Mouse (Mus musculus): ENCODE results near the gene Kcnj10.
A peak's percentile ranks its signal among the peaks of the same experiment; 100 is the strongest.

Gene Kcnj10

DNA sequence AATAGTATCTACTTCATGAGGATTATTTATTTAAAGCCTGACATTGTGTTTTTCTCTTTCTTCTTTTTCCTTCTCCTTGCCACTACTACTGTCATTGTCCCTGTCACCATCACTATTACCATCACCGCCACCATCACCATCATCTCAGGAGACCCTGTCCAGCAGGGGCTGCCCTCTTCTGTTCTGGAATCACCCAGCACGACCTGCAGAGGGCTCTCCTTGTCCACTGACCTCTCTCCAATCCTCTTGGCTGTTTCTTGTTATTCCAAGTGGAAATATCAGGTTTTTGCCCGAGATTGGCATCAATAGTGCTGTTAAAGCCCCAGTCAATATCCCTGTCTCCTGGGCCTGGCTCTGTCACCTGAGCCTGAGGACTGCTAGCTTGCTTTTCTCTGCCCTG, 7.5 kb upstream of the Kcnj10 start:
- DNase-seq = no peak

DNA sequence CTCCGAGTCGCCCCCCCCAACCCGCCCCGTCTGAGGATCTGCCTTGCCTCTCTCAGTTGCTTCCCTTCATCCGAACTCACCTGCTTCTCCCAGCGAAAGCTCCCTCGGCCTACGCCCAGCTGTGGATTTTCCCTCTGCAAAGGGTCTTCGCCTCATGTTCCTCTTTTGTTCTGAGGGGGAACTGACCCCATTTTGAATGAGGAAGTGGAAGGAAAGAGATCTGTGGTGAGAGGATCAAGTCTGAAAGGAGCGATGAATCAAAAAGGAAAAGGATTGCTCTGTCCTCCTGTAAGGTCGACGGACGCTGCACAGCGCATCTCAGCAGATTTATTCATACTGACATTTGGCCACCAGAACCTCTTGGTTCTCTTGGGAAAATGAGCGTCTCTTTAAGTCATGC, 5.2 kb upstream of the Kcnj10 start:
- no peak for DNase-seq

DNA sequence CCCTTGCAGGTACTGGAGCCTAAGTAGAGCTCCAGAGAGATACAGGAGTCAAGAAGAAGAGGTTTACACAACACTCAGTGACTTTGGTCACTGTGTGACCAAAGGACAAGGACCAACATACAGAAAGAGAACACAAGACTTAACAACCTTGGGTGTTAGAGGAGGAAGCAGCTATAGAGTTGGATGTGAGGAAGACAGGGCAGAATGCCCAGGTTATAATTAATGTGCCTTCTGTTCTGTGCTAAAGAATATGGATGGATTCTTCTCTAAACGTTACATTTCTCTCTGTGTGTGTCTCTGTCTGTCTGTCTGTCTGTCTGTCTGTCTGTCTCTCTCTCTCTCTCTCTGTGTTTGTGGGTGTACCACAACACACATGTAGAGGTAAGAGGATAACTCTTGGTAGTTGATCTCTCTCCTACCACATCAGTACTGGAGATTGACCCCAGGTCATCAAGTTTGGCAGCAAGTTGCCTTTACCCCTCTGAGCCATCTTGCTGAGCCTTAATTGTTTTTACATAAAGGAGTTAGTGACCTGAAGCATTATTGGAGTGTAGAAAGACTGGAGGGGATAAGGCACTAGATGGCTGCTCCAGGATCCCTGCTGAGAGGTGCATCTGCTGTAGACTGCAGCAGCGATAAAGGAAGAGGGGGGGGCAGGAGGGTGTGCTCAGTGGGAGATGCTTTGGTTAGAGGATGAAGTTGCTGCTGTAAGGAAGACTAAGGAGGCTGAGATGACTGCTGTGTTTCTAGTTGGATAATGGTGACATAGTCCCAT, 3.4 kb upstream of the Kcnj10 start:
- no peak for DNase-seq

DNA sequence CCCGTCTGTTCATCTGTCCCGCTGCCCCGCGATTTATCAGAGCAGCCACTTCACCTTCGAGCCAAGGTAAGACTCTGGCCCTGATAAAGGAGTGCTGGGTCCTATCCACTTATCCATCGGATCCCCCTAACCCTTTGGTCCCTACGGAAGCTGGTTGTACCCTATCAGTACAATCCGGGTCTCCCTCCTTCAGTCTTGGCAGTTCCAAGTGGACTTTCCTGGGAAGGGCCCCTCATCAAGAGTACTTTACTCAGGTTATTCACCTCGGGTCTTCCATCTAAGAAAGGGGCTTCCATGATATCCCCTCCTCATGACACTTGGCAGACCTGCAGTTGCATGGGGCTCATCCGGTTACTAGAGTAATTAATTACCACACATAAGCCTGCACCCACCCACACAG, 376 bp downstream of the Kcnj10 start:
- no peak for DNase-seq

DNA sequence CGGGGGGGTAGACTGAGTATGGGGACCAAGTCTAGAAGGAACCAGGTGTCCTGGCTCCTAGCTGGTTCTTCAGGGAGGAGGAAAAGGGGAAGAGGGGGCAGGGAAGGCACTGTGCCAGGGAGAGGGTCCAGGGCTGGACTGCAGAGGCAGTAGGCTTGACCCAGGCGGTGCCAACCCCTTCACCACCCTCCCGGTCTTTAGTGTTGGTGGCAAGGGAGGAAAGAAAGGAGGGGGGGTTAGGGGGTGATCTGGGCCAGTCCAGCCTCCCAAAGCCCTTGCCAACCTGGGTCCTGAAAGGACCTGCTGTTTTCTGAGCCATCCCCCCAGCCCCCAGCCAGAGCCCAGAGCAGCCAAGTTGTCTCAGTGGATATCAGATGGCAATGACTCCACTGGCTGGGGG, 1.7 kb downstream of the Kcnj10 start:
- DNase-seq = no peak

DNA sequence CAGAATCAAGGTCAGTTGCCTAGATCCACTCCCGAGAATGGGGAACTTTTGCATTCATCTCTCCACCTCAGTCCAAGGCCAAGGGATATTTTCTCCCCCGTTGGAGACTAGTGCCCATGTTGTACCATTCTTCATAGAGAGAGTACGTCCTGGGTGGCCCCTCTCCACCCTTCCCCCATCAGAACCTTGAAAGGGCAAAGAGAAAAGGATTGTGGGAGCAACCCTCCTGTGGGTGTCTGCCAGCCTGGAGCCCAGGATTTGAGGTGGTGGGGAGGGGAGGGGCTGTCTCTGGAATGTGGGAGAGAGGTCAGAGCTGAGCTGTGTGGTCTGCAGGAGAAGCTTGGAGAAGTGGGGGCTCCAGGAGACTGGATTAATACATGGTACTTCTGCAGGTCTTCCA, 2.9 kb downstream of the Kcnj10 start:
- no peak for DNase-seq

DNA sequence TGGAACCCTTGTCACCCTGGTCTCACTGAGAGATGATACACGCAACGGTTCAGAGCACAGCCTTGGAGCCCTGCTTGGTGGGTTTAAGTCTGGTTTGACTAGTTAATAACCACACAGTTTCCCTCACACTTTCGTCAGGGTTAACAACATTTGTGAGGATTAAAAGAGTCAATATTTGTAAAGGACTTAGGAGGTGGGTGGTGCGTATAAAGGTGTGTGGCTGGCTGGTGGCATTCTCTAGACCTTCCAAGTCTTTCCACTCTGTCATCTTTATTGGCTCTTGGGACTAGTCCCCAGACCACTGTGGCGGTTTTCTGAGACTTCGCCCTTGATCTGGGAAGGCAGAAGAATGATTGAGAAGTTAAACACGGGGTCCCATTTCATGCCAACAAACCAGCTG, 3.8 kb downstream of the Kcnj10 start:
- DNase-seq = no peak

DNA sequence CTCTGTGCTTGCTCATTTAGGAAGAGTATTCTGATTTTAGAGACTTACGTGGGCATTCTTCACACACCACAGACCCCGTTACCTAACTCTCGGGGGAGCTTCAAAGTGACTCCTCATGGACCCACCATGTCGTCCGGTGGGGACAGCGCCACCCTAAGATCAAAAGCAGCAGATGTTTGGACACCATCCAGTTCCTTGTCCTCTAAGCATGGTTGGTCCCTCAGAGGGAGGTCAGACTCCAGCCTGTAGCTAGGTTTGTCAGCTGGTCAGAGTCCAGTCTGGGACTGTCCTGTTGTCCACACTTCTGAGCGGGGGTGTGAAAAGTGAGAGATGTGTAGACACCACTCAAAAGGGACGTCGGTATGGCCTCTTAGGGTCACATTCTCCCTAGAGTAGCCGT, 5.7 kb downstream of the Kcnj10 start:
- no peak for DNase-seq

DNA sequence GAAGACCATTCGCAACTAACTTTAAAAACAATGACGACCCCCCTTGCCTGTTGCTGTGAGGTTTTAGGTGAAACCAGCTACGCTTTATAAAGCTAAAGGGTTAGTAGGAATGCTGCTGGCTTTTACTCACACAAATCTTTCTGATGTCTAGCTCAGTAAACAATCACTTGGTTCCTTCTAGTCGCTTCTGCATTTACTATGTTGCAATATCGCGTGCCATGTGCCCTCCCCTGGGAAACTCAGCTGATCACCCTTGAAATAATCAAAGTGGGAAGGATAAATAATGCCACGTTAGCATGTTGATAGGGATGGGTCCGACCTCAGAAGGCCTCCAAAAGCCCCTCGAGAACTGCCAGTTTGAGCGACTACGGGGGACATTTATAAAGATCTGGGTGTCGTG, 6.4 kb downstream of the Kcnj10 start:
- no peak for DNase-seq

DNA sequence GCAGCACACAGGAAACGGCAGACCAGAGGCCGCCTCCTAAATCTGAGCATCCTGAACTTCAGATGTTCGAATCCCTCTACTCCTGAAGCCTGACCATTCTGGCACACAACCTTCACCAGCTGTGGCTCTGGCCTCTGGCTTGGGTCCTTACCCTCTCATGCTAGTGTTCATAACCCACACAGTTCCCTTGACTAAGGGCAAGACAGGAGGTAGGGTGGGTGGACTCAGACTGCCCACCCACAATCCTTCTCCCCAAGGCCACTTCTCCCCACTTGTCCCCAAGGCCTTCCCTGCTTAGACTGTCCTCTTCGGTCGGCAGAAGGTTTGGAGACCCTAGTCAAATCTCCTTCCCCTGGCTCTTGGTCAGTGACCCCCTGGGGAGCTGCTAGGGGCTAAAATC, 8.5 kb downstream of the Kcnj10 start:
- DNase-seq = no peak

DNA sequence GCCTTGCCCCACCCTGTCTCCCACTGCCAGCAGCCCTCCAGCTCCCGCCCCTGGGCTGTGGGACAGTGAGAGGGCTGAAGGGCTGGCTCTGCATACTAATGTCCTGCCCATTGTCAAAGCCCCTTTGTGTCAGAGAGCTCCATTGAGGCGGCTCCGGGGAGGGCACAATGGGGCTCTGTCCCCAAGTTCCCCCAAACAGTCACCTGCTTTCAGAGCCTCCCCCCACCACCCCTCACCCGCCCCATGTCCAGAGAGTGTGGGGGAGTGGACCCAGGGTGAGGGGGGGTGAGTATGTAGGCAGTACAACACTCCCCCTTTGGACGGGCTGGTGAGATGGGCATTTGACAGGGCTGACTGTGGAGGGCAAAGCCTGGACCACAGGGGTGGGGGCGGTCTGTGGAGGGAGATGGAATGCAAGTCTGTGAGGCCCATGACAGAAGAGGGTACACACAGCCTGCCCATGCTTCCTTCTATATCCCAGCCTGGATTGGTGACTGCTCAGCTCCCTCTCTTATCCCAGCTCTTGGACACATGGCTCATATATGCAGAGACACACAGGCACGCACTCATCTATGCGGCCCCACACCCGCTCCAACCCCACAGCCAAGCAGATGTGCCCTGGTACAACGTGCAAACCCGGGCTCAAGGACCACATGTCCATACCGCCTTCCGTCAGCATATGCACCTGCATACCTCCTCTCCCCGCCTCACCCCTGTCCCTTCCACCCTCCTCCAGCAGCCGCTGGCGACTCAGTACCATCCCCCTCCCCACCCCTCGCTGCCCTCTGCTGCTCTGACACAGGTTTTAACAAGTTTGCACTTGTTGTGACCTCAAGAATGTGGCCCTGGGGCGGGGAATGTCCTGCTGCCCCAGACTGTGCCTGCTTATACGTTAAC, 9.2 kb downstream of the Kcnj10 start:
- DNase-seq = no peak

DNA sequence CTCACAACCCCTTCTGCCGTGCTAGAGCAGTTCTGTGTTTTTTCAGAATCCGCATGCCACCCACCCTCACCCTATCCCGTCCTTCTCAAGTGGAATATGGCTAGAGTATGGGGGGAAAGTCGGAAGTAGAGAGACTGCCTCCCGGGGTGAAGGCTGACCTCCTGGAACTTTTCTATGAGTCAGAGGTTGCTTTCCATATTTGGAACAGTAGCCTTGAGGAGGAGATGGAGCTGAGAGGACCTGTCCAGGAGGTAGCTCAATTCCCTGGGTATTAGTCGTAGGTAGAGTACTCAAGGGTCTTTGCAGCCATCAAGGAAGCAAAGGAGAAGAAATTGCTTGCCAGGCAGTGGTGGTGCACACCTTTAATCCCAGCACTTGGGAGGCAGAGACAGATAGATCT, 11.0 kb downstream of the Kcnj10 start:
- no peak for DNase-seq

DNA sequence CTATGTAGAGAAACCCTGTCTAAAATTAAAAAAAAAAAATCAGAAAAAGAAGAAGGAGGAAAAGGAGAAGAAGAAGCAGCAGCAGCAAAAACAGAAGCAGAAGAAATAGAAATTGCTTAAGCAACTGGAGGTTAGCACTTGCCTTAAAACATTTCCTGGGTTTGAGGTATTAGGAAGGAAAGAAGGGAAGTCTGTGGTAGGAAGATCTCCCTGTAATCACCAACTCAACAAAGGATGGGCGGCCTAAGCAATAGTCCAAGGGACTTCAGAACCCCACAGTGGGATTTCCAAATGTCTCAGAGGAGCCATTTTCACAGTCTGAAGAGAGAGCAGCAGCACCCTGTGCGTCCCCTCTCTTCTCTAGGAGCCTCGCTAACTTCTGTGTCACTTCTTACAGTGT, 11.4 kb downstream of the Kcnj10 start:
- no peak for DNase-seq

DNA sequence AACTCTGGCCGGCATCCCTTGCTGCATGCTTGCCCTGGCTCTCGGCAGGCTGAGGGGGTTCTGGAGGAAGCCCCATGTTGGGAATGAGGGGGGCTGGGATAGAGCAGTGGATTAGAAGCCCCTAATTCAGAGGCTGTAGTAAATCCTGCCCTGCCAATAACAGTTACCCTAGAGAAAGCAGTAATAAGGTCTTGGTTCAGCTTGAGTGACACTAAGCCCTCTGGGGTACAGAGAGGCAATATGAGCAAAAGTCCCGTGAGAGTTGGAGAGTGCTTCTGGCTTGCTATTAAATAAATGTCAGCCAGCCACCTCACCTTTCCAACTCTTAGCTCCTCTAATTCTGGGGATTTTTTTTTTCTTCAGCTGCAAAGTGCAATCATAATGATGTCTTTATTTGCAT, 14.3 kb downstream of the Kcnj10 start:
- DNase-seq = no peak

DNA sequence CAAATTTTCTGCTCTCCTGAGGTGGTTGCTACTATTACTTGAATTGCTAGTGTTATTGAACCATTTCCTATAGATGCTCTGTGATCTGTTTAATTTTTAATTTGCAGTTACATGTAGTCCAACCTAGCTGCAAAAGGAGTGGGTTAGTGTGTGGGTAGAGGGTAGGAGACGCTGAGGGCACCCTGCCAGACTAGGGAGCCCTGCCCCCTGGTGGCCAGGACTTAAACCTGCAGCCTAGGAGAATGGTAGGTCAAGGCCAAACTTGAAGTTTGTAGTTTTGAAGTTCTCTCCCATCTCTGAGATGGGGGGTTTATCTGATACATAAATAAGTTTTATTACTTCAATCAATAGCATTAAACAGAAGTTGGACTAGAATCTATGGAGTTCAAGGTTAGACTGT, 16.5 kb downstream of the Kcnj10 start:
- DNase-seq = peak in 1 of 2 experiments; percentile 63

DNA sequence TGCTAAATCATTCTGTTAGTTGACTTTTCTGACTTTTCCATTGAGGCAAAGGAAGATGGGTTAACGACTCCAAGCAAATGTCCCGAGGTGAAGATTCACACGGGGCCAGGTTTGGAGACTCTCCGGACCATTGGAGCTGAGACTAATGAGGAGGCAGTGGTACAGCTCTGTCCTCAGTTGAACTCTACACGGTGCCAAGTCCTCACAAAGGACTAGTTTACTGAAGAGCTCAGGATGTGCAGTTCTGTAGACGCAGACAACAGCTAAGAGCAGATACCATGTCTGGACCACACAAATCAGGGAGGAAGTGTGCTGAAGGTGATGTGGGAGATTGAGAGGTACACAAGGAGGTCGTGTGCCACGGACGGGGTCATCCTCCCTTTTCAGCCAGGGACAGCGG, 17.3 kb downstream of the Kcnj10 start:
- no peak for DNase-seq

DNA sequence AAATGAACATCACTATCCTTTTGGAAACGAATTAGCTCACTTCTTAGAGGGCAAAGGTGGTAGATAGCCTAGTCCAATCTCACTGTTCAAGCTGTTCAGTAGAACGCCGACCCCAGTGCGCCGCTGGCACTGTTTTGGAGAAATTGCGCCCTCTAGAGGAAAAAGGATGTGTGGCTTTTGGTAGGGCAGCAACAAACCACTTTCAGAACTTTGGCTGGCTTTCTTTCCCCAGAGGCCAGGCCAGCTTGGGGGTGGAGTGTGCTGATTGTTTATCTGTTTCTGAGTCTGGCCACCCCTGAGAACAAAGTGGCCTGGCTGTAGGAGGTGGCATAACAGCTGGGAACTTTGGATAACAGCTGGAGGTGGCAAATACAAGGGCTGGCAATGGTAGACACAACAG, 23.7 kb downstream of the Kcnj10 start:
- DNase-seq = no peak

DNA sequence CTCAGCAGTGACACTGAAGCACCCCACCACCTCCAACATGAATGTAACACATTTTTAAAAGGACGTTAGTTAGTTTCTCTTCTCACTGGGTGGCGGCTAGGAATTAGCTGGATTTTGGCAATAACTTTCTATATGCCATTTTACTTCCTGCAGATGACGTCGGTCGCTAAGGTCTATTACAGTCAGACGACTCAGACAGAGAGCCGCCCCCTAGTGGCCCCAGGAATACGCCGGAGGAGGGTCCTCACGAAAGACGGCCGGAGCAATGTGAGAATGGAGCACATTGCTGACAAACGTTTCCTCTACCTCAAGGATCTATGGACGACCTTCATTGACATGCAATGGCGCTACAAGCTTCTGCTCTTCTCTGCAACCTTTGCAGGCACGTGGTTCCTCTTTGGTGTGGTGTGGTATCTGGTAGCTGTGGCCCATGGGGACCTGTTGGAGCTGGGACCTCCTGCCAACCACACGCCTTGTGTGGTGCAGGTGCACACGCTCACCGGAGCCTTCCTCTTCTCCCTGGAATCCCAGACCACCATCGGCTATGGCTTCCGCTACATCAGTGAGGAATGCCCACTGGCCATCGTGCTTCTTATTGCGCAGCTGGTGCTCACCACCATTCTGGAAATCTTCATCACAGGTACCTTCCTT, 27.9 kb downstream of the Kcnj10 start:
- DNase-seq = peak; percentile 41 to 72

DNA sequence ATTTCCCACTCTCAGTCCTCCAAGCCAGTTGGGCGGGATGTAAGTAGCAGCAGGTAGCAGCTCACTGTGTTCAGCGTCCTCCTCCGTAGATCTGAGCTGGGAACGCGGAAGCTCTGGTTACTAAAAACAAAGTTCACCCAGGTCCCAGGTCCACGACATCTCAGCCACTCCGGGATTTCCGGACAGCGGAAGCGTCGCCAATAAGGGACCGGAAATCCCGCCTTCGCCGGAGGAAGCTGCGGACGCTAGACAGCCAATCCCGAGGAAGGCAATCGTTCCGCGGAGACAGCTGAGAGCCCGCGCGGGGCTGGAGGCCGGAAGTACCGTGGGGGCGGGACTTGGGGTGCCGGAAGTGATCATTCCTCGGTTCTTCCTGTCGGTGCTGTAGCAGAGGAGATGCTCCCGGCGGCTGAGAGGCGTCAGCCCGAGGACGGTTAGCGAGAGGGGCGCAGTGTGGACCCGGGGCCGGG, 35.2 kb downstream of the Kcnj10 start, which contains the start of gene Pigm:
Pigm (plus strand) TSS at position 349 of the 470 bp plus-strand sequence.
- DNase-seq = peak; percentile 95 to 96

DNA sequence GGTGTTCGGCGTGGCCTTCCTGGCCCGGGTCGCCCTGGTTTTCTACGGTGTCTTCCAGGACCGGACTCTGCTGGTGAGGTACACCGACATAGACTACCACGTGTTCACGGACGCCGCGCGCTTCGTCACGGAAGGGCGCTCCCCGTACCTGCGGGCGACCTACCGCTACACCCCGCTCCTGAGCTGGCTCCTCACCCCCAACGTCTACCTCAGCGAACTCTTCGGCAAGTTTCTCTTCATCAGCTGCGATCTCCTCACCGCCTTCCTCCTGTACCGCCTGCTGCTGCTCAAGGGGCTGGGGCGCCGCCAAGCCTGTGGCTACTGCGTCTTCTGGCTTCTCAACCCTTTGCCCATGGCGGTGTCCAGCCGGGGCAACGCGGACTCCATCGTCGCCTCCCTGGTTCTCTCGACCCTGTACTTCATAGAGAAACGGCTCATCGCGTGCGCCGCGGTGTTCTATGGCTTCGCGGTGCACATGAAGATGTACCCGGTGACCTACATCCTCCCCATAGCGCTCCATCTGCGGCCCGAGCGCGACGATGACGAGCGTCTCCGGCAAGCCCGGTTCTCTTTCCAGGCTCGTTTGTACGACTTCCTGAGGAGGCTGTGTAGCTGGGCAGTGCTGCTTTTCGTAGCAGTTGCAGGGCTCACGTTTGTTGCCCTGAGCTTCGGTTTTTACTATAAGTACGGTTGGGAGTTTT, 35.9 kb downstream of the Kcnj10 start:
- no peak for DNase-seq

DNA sequence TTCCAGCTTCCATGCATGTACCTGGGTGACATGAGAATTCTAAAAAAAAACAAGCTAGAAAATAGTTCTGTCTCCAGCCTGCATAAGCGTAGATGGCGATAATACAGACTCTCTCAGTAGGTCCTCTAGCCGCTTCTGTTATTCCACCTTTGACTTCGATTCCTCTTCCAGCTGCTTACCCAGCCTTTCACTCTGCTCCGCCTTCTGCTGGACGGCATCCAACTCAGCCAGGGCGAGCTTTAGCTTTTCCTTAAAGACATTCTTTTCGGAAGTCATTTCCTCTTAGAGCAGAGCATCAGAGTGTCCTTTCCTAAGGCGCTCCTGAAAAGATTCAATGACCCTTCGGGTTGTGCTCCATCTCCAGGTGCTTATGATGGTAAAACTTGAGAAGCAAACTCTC, 39.1 kb downstream of the Kcnj10 start:
- DNase-seq = no peak

DNA sequence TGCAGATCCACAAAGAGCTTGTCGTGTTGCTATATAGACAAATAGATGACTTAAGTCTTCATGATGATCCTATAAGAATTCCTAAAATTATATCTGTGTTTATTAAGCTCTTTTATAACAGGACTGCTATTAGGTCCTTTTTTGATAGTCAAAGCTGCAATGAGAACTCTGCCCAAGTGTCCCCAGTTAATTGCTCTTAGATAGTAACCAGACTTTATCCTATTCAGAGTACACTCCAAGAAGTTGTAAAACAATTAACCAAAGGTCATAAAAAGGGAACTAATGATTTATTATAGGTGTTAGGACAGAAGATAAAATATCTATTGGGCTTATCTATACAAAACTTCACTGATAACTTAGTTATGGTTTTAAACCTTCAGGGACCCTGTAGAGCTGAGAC, 41.1 kb downstream of the Kcnj10 start:
- no peak for DNase-seq

DNA sequence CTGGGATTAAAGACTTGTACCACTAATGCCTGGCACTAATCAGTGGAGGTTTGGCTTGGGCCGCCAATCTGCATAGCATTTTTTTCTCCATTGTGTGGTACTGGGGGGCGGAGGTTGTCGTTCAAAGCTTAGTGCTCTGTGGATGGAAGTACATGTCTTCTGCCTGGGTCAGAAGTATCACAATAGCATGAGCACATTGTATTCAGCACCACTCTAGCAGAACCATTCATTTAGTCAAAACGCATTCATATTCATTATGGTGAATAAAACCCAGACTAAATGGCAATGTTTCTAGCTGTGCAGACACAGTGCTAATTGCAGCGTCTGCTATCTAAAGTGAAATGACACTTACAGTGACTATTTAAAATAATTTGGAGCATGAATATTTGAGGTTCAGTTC, 46.2 kb downstream of the Kcnj10 start:
- DNase-seq = no peak

Data from spleen, adult 18-20 months (tissue).